Mouse (Mus musculus) MEL (cell line): ENCODE results near the gene Ppp6r2. TPM values are rescaled to one million over a fixed set of nuclear protein-coding genes. Genes with fewer than 3 reads are reported as not detected.

ENCODE experiments used
- DNase-seq: peaks from one replicate; pipeline ENCODE4 v3.0.0; 2011; ENCODE audit warnings: low read depth, low spot score
- H3K27ac ChIP-seq: 2 replicates; pipeline ENCODE4 v1.5.1; 2012; ENCODE audit warnings: low read depth, mild to moderate bottlenecking, control low read depth, low read length, moderate library complexity; ENCODE audit not compliant: control insufficient read depth
- H3K27me3 ChIP-seq, 2 experiments: fragments of 150-350 bp in 1 of 2; sonication (generic) in 1 of 2; 2 replicates each; pipeline ENCODE4 v1.6.1; 2012; ENCODE audit warnings: low read length in 2 of 2, mild to moderate bottlenecking in 2 of 2, improper control_type of control experiment in 1 of 2, moderate library complexity in 1 of 2; ENCODE audit not compliant: insufficient read depth in 2 of 2, control insufficient read depth in 1 of 2
- H3K36me3 ChIP-seq, 2 experiments: 2 replicates each; pipeline ENCODE4 v1.6.1; 2012 to 2014; ENCODE audit warnings: low read length in 2 of 2, improper control_type of control experiment in 1 of 2, inconsistent platforms in 1 of 2, mild to moderate bottlenecking in 1 of 2; ENCODE audit not compliant: insufficient read depth in 2 of 2, control insufficient read depth in 1 of 2
- H3K4me1 ChIP-seq, 2 experiments: fragments of 150-350 bp in 1 of 2; sonication (generic) in 1 of 2; 2 replicates each; pipeline ENCODE4 v1.6.1; 2012; ENCODE audit warnings: low read length in 2 of 2, improper control_type of control experiment in 1 of 2, mild to moderate bottlenecking in 1 of 2; ENCODE audit not compliant: insufficient read depth in 2 of 2, control insufficient read depth in 1 of 2
- H3K4me3 ChIP-seq, 2 experiments: fragments of 150-350 bp in 1 of 2; sonication (generic) in 1 of 2; 2 replicates each; pipeline ENCODE4 v1.5.1; 2012; ENCODE audit warnings: low read depth in 2 of 2, low read length in 2 of 2, mild to moderate bottlenecking in 2 of 2, moderate library complexity in 2 of 2, control low read depth in 1 of 2, improper control_type of control experiment in 1 of 2; ENCODE audit not compliant: control insufficient read depth in 1 of 2, insufficient read depth in 1 of 2
- H3K79me2 ChIP-seq: 2 replicates; pipeline ENCODE4 v1.6.1; 2012; ENCODE audit warnings: mild to moderate bottlenecking, low read length, moderate library complexity; ENCODE audit not compliant: control insufficient read depth, poor library complexity, insufficient read depth
- H3K9ac ChIP-seq: 2 replicates; pipeline ENCODE4 v1.6.1; 2012; ENCODE audit warnings: low read depth, mild to moderate bottlenecking, control low read depth, low read length, moderate library complexity; ENCODE audit not compliant: control insufficient read depth, poor library complexity, severe bottlenecking
- H3K9me3 ChIP-seq: fragments of 150-350 bp; sonication (generic); replicated peaks from 2 replicates; pipeline ENCODE4 v1.6.1; 2012; ENCODE audit warnings: mild to moderate bottlenecking, low read length, improper control_type of control experiment, moderate library complexity; ENCODE audit not compliant: insufficient read depth
- CHD2 ChIP-seq: IDR thresholded peaks from 2 replicates; pipeline ENCODE4 v1.6.1; 2011; ENCODE audit warnings: low read length, improper control_type of control experiment
- CTCF ChIP-seq, 3 experiments: IDR thresholded peaks in 2 of 3; conservative IDR thresholded peaks in 1 of 3; 2 replicates each; pipeline ENCODE4 v1.5.1; 2011 to 2012; ENCODE audit warnings: low read length in 3 of 3, low read depth in 2 of 3, mild to moderate bottlenecking in 2 of 3, improper control_type of control experiment in 1 of 3, inconsistent platforms in 1 of 3, mixed read lengths in 1 of 3, moderate library complexity in 1 of 3; ENCODE audit not compliant: control insufficient read depth in 1 of 3, insufficient read depth in 1 of 3, poor library complexity in 1 of 3, severe bottlenecking in 1 of 3
- ELF1 ChIP-seq: IDR thresholded peaks from 2 replicates; pipeline ENCODE4 v1.6.1; 2014; ENCODE audit warnings: low read depth, mild to moderate bottlenecking, inconsistent platforms, low read length, improper control_type of control experiment, moderate library complexity
- GABPA ChIP-seq: IDR thresholded peaks from 2 replicates; pipeline ENCODE4 v1.6.1; 2012; ENCODE audit warnings: low read depth, mild to moderate bottlenecking, inconsistent platforms, low read length, improper control_type of control experiment, moderate library complexity
- HCFC1 ChIP-seq: IDR thresholded peaks from 2 replicates; pipeline ENCODE4 v1.6.1; 2012; ENCODE audit warnings: low read depth, mild to moderate bottlenecking, inconsistent platforms, low read length, improper control_type of control experiment, moderate library complexity
- KAT2A ChIP-seq: conservative IDR thresholded peaks from 2 replicates; pipeline ENCODE4 v1.6.1; 2012; ENCODE audit warnings: low read depth, low read length, improper control_type of control experiment, inconsistent platforms
- MXI1 ChIP-seq: IDR thresholded peaks from 2 replicates; pipeline ENCODE4 v1.6.1; 2011; ENCODE audit warnings: mild to moderate bottlenecking, low read depth, low read length, improper control_type of control experiment
- MYB ChIP-seq: IDR thresholded peaks from 2 replicates; pipeline ENCODE4 v1.6.1; 2011; ENCODE audit warnings: mild to moderate bottlenecking, low read depth, low read length, improper control_type of control experiment
- MYC ChIP-seq: IDR thresholded peaks from 2 replicates; pipeline ENCODE4 v1.6.1; 2011; ENCODE audit warnings: low read depth, mild to moderate bottlenecking, low read length, improper control_type of control experiment, moderate library complexity
- NELFE ChIP-seq: IDR thresholded peaks from 2 replicates; pipeline ENCODE4 v1.6.1; 2011; ENCODE audit warnings: low read depth, low read length, improper control_type of control experiment
- NRF1 ChIP-seq: IDR thresholded peaks from 2 replicates; pipeline ENCODE4 v1.6.1; 2014; ENCODE audit warnings: low read depth, mild to moderate bottlenecking, inconsistent platforms, low read length, improper control_type of control experiment, moderate library complexity; ENCODE audit not compliant: poor library complexity, insufficient read depth, severe bottlenecking
- POLR2A ChIP-seq, 2 experiments: IDR thresholded peaks; 2 replicates each; pipeline ENCODE4 v1.6.1; 2011 to 2012; ENCODE audit warnings: low read length in 2 of 2, mild to moderate bottlenecking in 2 of 2, control low read depth in 1 of 2, improper control_type of control experiment in 1 of 2, low read depth in 1 of 2, moderate library complexity in 1 of 2; ENCODE audit not compliant: control insufficient read depth in 1 of 2, insufficient read depth in 1 of 2, poor library complexity in 1 of 2
- RAD21 ChIP-seq: IDR thresholded peaks from 2 replicates; pipeline ENCODE4 v1.6.1; 2011; ENCODE audit warnings: mild to moderate bottlenecking, low read depth, low read length, improper control_type of control experiment
- SMC3 ChIP-seq: IDR thresholded peaks from 2 replicates; pipeline ENCODE4 v1.6.1; 2011; ENCODE audit warnings: low read depth, low read length, improper control_type of control experiment
- TCF12 ChIP-seq: IDR thresholded peaks from 2 replicates; pipeline ENCODE4 v1.6.1; 2014; ENCODE audit warnings: low read depth, mild to moderate bottlenecking, inconsistent platforms, low read length, improper control_type of control experiment, moderate library complexity
- UBTF ChIP-seq: IDR thresholded peaks from 2 replicates; pipeline ENCODE4 v1.6.1; 2012; ENCODE audit warnings: low read depth, mild to moderate bottlenecking, inconsistent platforms, low read length, improper control_type of control experiment, moderate library complexity, borderline replicate concordance; ENCODE audit not compliant: insufficient read depth
- ZKSCAN1 ChIP-seq: IDR thresholded peaks from 2 replicates; pipeline ENCODE4 v1.6.1; 2012; ENCODE audit warnings: low read depth, mild to moderate bottlenecking, inconsistent platforms, low read length, improper control_type of control experiment, moderate library complexity
- ZNF384 ChIP-seq: IDR thresholded peaks from 2 replicates; pipeline ENCODE4 v1.6.1; 2012; ENCODE audit warnings: low read depth, mild to moderate bottlenecking, inconsistent platforms, low read length, improper control_type of control experiment
- polyA plus RNA-seq, 2 experiments: library from polyadenylated mRNA; stranded (reverse) in 1 of 2; unstranded in 1 of 2; fragments of >175 nt in 1 of 2; fragments of >200 nt in 1 of 2; gene quantifications; 2 replicates each; pipeline versions ENCODE4 v1.2.1 to v1.2.4; 2012; ENCODE audit warnings: low replicate concordance in 2 of 2, low read depth in 1 of 2; ENCODE audit not compliant: insufficient read length in 2 of 2, insufficient read depth in 1 of 2, missing spikeins in 1 of 2
- total RNA-seq: library from RNA; depleted of rRNA; stranded (reverse); fragments of 300-350 nt; gene quantifications from 2 replicates; pipeline ENCODE4 v1.2.3, GENCODE M21; 2012

Gene Ppp6r2
- total and polyA plus RNA-seq, 3 experiments: 15.5 to 23.2 TPM; not detected in 1

- Histone ChIP-seq H3K27ac (no peak overlapping the region), H3K27me3 (no peaks in the 10 kb centered on the region), H3K36me3 (no peaks in the 10 kb centered on the region), H3K79me2 (no peaks in the 10 kb centered on the region), H3K4me1 (peaks cover 0 to 3% of the 10 kb centered on the region in 2 experiments; a peak in 1 of 4 replicates), H3K9me3 (no peaks in the 10 kb centered on the region), H3K9ac (no peak overlapping the region), H3K4me3 (no peak overlapping the region)
- DNase-seq: no peak
- TF ChIP-seq SMC3 (no peak), KAT2A (no peak), MXI1 (no peak), NELFE (no peak), MYB (no peak), TCF12 (no peak), CHD2 (no peak), ZNF384 (no peak), POLR2A (IDR thresholded peaks at IDR 0.05; ENCODE audit: control insufficient read depth in 1 of 2, insufficient read depth in 1 of 2, low read depth in 1 of 2, low read length in 2 of 2, poor library complexity in 1 of 2) (no peak), ZKSCAN1 (no peak), GABPA (no peak), HCFC1 (no peak)
These were observed 45.9 kb upstream of the Ppp6r2 start for GRCm38 (mm10) chr15:89165478-89165877.

DNA sequence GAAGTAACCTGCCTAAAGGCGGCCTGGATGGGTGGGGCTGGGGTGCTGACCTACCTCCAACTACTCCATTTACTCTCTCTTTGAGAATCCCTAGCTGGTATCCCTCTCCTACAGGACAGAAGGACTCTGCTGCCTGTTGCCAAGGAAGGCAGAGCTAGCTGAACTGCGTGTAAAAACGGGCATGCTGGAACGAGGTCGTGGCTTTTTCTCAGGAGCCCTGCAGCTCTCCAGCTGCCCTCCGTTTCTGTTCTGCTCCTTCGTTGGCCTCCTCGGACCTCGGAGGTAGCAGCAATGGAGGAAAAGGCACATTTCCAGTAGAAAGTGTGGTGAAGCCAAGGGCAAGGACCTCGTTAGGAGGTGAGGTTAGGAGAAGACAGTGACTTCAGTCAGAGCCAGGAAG, 42.4 kb upstream of the Ppp6r2 start:
- H3K9ac ChIP-seq: no peak overlapping the region
- H3K27me3 ChIP-seq: no peaks in the 10 kb centered on the region
- H3K79me2 ChIP-seq: no peaks in the 10 kb centered on the region
- no peak overlapping the region for H3K4me3 ChIP-seq
- no peaks in the 10 kb centered on the region for H3K36me3 ChIP-seq
- no peak for TF ChIP-seq SMC3
- TF ChIP-seq MYC: no peak
- TF ChIP-seq UBTF: no peak
- no peak for TF ChIP-seq POLR2A (IDR thresholded peaks at IDR 0.05; ENCODE audit: control insufficient read depth in 1 of 2, insufficient read depth in 1 of 2, low read depth in 1 of 2, low read length in 2 of 2, poor library complexity in 1 of 2)
- no peak for TF ChIP-seq RAD21
- no peak for TF ChIP-seq ELF1
- TF ChIP-seq MYB: no peak
- no peak for TF ChIP-seq CTCF (IDR thresholded peaks at IDR 0.05 in 2 of 3, conservative IDR thresholded peaks at IDR 0.05 in 1 of 3; ENCODE audit: control insufficient read depth in 1 of 3, insufficient read depth in 1 of 3, low read depth in 2 of 3, low read length in 3 of 3, poor library complexity in 1 of 3, severe bottlenecking in 1 of 3)
- no peak for TF ChIP-seq ZKSCAN1
- no peak for TF ChIP-seq TCF12
- TF ChIP-seq NRF1: no peak
- TF ChIP-seq CHD2: no peak
- DNase-seq: no peak
- H3K4me1 ChIP-seq: peaks cover 0 to 3% of the 10 kb centered on the region in 2 experiments; a peak in 1 of 4 replicates
- H3K27ac ChIP-seq: no peak overlapping the region
- no peaks in the 10 kb centered on the region for H3K9me3 ChIP-seq
